Mouse (Mus musculus) MEL (cell line): ENCODE measurements around the gene Nnat.

Source experiments
- CHD1 ChIP-seq: IDR thresholded peaks from 2 replicates; pipeline ENCODE4 v1.6.1; 2012; ENCODE audit warnings: low read depth, mild to moderate bottlenecking, inconsistent platforms, low read length, improper control_type of control experiment
- CTCF ChIP-seq, 3 experiments: IDR thresholded peaks in 2 of 3; conservative IDR thresholded peaks in 1 of 3; 2 replicates each; pipeline ENCODE4 v1.5.1; 2011 to 2012; ENCODE audit warnings: low read length in 3 of 3, low read depth in 2 of 3, mild to moderate bottlenecking in 2 of 3, improper control_type of control experiment in 1 of 3, inconsistent platforms in 1 of 3, mixed read lengths in 1 of 3, moderate library complexity in 1 of 3; ENCODE audit not compliant: control insufficient read depth in 1 of 3, insufficient read depth in 1 of 3, poor library complexity in 1 of 3, severe bottlenecking in 1 of 3
- EP300 ChIP-seq, 2 experiments: IDR thresholded peaks; 2 replicates each; pipeline ENCODE4 v1.6.1; 2011; ENCODE audit warnings: improper control_type of control experiment in 2 of 2, low read length in 2 of 2, low read depth in 1 of 2, mild to moderate bottlenecking in 1 of 2
- ETS1 ChIP-seq: IDR thresholded peaks from 2 replicates; pipeline ENCODE4 v1.6.1; 2012; ENCODE audit warnings: low read depth, mild to moderate bottlenecking, inconsistent platforms, low read length, improper control_type of control experiment, moderate library complexity
- MAZ ChIP-seq: IDR thresholded peaks from 2 replicates; pipeline ENCODE4 v1.6.1; 2012; ENCODE audit warnings: low read depth, mild to moderate bottlenecking, inconsistent platforms, low read length, improper control_type of control experiment
- MEF2A ChIP-seq: IDR thresholded peaks from 2 replicates; pipeline ENCODE4 v1.6.1; 2014; ENCODE audit warnings: low read depth, mild to moderate bottlenecking, inconsistent platforms, low read length, improper control_type of control experiment; ENCODE audit not compliant: poor library complexity, insufficient replicate concordance, severe bottlenecking; ENCODE audit errors: extremely low read depth
- POLR2A ChIP-seq, 2 experiments: IDR thresholded peaks; 2 replicates each; pipeline ENCODE4 v1.6.1; 2011 to 2012; ENCODE audit warnings: low read length in 2 of 2, mild to moderate bottlenecking in 2 of 2, control low read depth in 1 of 2, improper control_type of control experiment in 1 of 2, low read depth in 1 of 2, moderate library complexity in 1 of 2; ENCODE audit not compliant: control insufficient read depth in 1 of 2, insufficient read depth in 1 of 2, poor library complexity in 1 of 2
- POLR2AphosphoS2 ChIP-seq: IDR thresholded peaks from 2 replicates; pipeline ENCODE4 v1.6.1; 2011; ENCODE audit warnings: low read length, improper control_type of control experiment
- RAD21 ChIP-seq: IDR thresholded peaks from 2 replicates; pipeline ENCODE4 v1.6.1; 2011; ENCODE audit warnings: mild to moderate bottlenecking, low read depth, low read length, improper control_type of control experiment
- SMC3 ChIP-seq: IDR thresholded peaks from 2 replicates; pipeline ENCODE4 v1.6.1; 2011; ENCODE audit warnings: low read depth, low read length, improper control_type of control experiment
- TCF12 ChIP-seq: IDR thresholded peaks from 2 replicates; pipeline ENCODE4 v1.6.1; 2014; ENCODE audit warnings: low read depth, mild to moderate bottlenecking, inconsistent platforms, low read length, improper control_type of control experiment, moderate library complexity
- USF1 ChIP-seq: IDR thresholded peaks from 2 replicates; pipeline ENCODE4 v1.6.1; 2014; ENCODE audit warnings: low read depth, mild to moderate bottlenecking, inconsistent platforms, low read length, improper control_type of control experiment, moderate library complexity
- USF2 ChIP-seq, 2 experiments: IDR thresholded peaks; 2 replicates each; pipeline ENCODE4 v1.6.1; 2011 to 2012; ENCODE audit warnings: improper control_type of control experiment in 2 of 2, low read length in 2 of 2, borderline replicate concordance in 1 of 2, inconsistent platforms in 1 of 2, low read depth in 1 of 2, mild to moderate bottlenecking in 1 of 2; ENCODE audit not compliant: insufficient read depth in 1 of 2

- TF ChIP-seq USF1 (no peak), TCF12 (no peak), POLR2AphosphoS2 (no peak), RAD21 (no peak), MEF2A (no peak), ETS1 (no peak), POLR2A (IDR thresholded peaks at IDR 0.05; ENCODE audit: control insufficient read depth in 1 of 2, insufficient read depth in 1 of 2, low read depth in 1 of 2, low read length in 2 of 2, poor library complexity in 1 of 2) (no peak), EP300 (IDR thresholded peaks at IDR 0.05; ENCODE audit: low read depth in 1 of 2, low read length in 2 of 2) (no peak), SMC3 (no peak), MAZ (no peak), CTCF (IDR thresholded peaks at IDR 0.05 in 2 of 3, conservative IDR thresholded peaks at IDR 0.05 in 1 of 3; ENCODE audit: control insufficient read depth in 1 of 3, insufficient read depth in 1 of 3, low read depth in 2 of 3, low read length in 3 of 3, poor library complexity in 1 of 3, severe bottlenecking in 1 of 3) (no peak), CHD1 (no peak), USF2 (IDR thresholded peaks at IDR 0.05; ENCODE audit: borderline replicate concordance in 1 of 2, insufficient read depth in 1 of 2, low read depth in 1 of 2, low read length in 2 of 2) (no peak)
These were observed 6.0 kb downstream of the Nnat start for GRCm38 (mm10) chr2:157565898-157566259.
